Mouse (Mus musculus): ENCODE results near the gene Adrm1. TPM values are rescaled to one million over a fixed set of nuclear protein-coding genes. Genes with fewer than 3 reads are reported as not detected.

The Adrm1 gene
- polyA plus RNA-seq, 1 experiment from 2014 or later = 142 TPM

GRCm38 (mm10) chr2:180208976-180209375 is 37.7 kb downstream of the Adrm1 start:
- WGBS = 60% methylated on average over 1 of the region's 1 CpGs
- H3K27me3 ChIP-seq (replicated peaks; ENCODE audit: control insufficient read depth, insufficient read depth, low read length) = no peaks in the 10 kb centered on the region
- H3K4me3 ChIP-seq (ENCODE audit: low read depth, low read length) = no peak overlapping the region
- peaks cover 7% of the 10 kb centered on the region; the same call in 1 of the 2 replicates for H3K36me3 ChIP-seq (ENCODE audit: control insufficient read depth, insufficient read depth)
- no peak overlapping the region for H3K27ac ChIP-seq (ENCODE audit: low read depth, low read length)
- H3K9ac ChIP-seq (ENCODE audit: low read depth, low read length) = no peak overlapping the region
- H3K4me2 ChIP-seq (replicated peaks; ENCODE audit: low read depth) = no peak overlapping the region
- no peaks in the 10 kb centered on the region for H3K4me1 ChIP-seq (replicated peaks; ENCODE audit: control insufficient read depth, insufficient read depth, low read length)
- no peak for TF ChIP-seq CTCF (IDR thresholded peaks at IDR 0.05; ENCODE audit: low read depth)
- ATAC-seq = no peak
- H3K9me3 ChIP-seq (ENCODE audit: control insufficient read depth) = 0 out of 2 replicates have a peak, but pooled peaks cover 3% of the 10 kb centered on the region

- Histone ChIP-seq H3K36me3 (ENCODE audit: control insufficient read depth, insufficient read depth) (no peaks in the 10 kb centered on the region), H3K9ac (ENCODE audit: low read depth, low read length) (no peak overlapping the region), H3K27me3 (replicated peaks; ENCODE audit: control insufficient read depth, insufficient read depth, low read length) (no peaks in the 10 kb centered on the region), H3K4me1 (replicated peaks; ENCODE audit: control insufficient read depth, insufficient read depth, low read length) (peaks cover 16% of the 10 kb centered on the region), H3K9me3 (ENCODE audit: control insufficient read depth) (0 out of 2 replicates have a peak, but pooled peaks cover 3% of the 10 kb centered on the region), H3K4me2 (replicated peaks; ENCODE audit: low read depth) (no peak overlapping the region), H3K27ac (ENCODE audit: low read depth, low read length) (no peak overlapping the region), H3K4me3 (ENCODE audit: low read depth, low read length) (no peak overlapping the region)
- no peak for ATAC-seq
- peak; percentile 49 for TF ChIP-seq CTCF (IDR thresholded peaks at IDR 0.05; ENCODE audit: low read depth)
- 92% methylated on average over 3 of the region's 3 CpGs for WGBS
These were observed 41.0 kb downstream of the Adrm1 start for GRCm38 (mm10) chr2:180212255-180212654.

- Histone ChIP-seq H3K4me3 (ENCODE audit: low read depth, low read length) (no peak overlapping the region), H3K9me3 (ENCODE audit: control insufficient read depth) (0 out of 2 replicates have a peak, but pooled peaks cover 3% of the 10 kb centered on the region), H3K27me3 (replicated peaks; ENCODE audit: control insufficient read depth, insufficient read depth, low read length) (no peaks in the 10 kb centered on the region), H3K4me2 (replicated peaks; ENCODE audit: low read depth) (no peak overlapping the region), H3K36me3 (ENCODE audit: control insufficient read depth, insufficient read depth) (no peaks in the 10 kb centered on the region), H3K9ac (ENCODE audit: low read depth, low read length) (no peak overlapping the region), H3K27ac (ENCODE audit: low read depth, low read length) (peak overlapping the region; percentile 68), H3K4me1 (replicated peaks; ENCODE audit: control insufficient read depth, insufficient read depth, low read length) (peaks cover 16% of the 10 kb centered on the region)
- WGBS = 25% methylated on average over 4 of the region's 4 CpGs
- no peak for TF ChIP-seq CTCF (IDR thresholded peaks at IDR 0.05; ENCODE audit: low read depth)
- peak; percentile 60 for ATAC-seq
These were observed 43.2 kb downstream of the Adrm1 start for GRCm38 (mm10) chr2:180214352-180214978.

GRCm38 (mm10) chr2:180215011-180215461 is 43.8 kb downstream of the Adrm1 start:
- no peak overlapping the region for H3K9ac ChIP-seq (ENCODE audit: low read depth, low read length)
- peaks cover 17% of the 10 kb centered on the region for H3K4me1 ChIP-seq (replicated peaks; ENCODE audit: control insufficient read depth, insufficient read depth, low read length)
- H3K4me2 ChIP-seq (replicated peaks; ENCODE audit: low read depth) = no peak overlapping the region
- TF ChIP-seq CTCF (IDR thresholded peaks at IDR 0.05; ENCODE audit: low read depth) = no peak
- H3K9me3 ChIP-seq (ENCODE audit: control insufficient read depth) = 0 out of 2 replicates have a peak, but pooled peaks cover 3% of the 10 kb centered on the region
- WGBS = 45% methylated on average over 8 of the region's 8 CpGs
- no peaks in the 10 kb centered on the region for H3K27me3 ChIP-seq (replicated peaks; ENCODE audit: control insufficient read depth, insufficient read depth, low read length)
- ATAC-seq = no peak
- H3K36me3 ChIP-seq (ENCODE audit: control insufficient read depth, insufficient read depth) = no peaks in the 10 kb centered on the region
- no peak overlapping the region for H3K4me3 ChIP-seq (ENCODE audit: low read depth, low read length)
- peak overlapping the region; percentile 68; the same call in 1 of the 2 replicates for H3K27ac ChIP-seq (ENCODE audit: low read depth, low read length)

GRCm38 (mm10) chr2:180215951-180216350 is 44.7 kb downstream of the Adrm1 start:
- TF ChIP-seq CTCF (IDR thresholded peaks at IDR 0.05; ENCODE audit: low read depth) = no peak
- Histone ChIP-seq H3K27me3 (replicated peaks; ENCODE audit: control insufficient read depth, insufficient read depth, low read length) (no peaks in the 10 kb centered on the region), H3K9ac (ENCODE audit: low read depth, low read length) (no peak overlapping the region), H3K9me3 (ENCODE audit: control insufficient read depth) (0 out of 2 replicates have a peak, but pooled peaks cover 3% of the 10 kb centered on the region), H3K4me1 (replicated peaks; ENCODE audit: control insufficient read depth, insufficient read depth, low read length) (peaks cover 20% of the 10 kb centered on the region), H3K36me3 (ENCODE audit: control insufficient read depth, insufficient read depth) (no peaks in the 10 kb centered on the region), H3K4me3 (ENCODE audit: low read depth, low read length) (no peak overlapping the region), H3K4me2 (replicated peaks; ENCODE audit: low read depth) (no peak overlapping the region), H3K27ac (ENCODE audit: low read depth, low read length) (no peak overlapping the region)
- 32% methylated on average over 6 of the region's 6 CpGs for WGBS
- peak; percentile 37; the same call in 1 of the 2 replicates for ATAC-seq

- Histone ChIP-seq H3K36me3 (ENCODE audit: control insufficient read depth, insufficient read depth) (no peaks in the 10 kb centered on the region), H3K4me1 (replicated peaks; ENCODE audit: control insufficient read depth, insufficient read depth, low read length) (peaks cover 20% of the 10 kb centered on the region), H3K27ac (ENCODE audit: low read depth, low read length) (no peak overlapping the region), H3K4me2 (replicated peaks; ENCODE audit: low read depth) (no peak overlapping the region), H3K9me3 (ENCODE audit: control insufficient read depth) (0 out of 2 replicates have a peak, but pooled peaks cover 3% of the 10 kb centered on the region), H3K4me3 (ENCODE audit: low read depth, low read length) (no peak overlapping the region), H3K27me3 (replicated peaks; ENCODE audit: control insufficient read depth, insufficient read depth, low read length) (no peaks in the 10 kb centered on the region), H3K9ac (ENCODE audit: low read depth, low read length) (no peak overlapping the region)
- 53% methylated on average over 5 of the region's 5 CpGs for WGBS
- ATAC-seq = no peak
- no peak for TF ChIP-seq CTCF (IDR thresholded peaks at IDR 0.05; ENCODE audit: low read depth)
These were observed 45.6 kb downstream of the Adrm1 start for GRCm38 (mm10) chr2:180216921-180217320.
